In the genomic region with DNA sequence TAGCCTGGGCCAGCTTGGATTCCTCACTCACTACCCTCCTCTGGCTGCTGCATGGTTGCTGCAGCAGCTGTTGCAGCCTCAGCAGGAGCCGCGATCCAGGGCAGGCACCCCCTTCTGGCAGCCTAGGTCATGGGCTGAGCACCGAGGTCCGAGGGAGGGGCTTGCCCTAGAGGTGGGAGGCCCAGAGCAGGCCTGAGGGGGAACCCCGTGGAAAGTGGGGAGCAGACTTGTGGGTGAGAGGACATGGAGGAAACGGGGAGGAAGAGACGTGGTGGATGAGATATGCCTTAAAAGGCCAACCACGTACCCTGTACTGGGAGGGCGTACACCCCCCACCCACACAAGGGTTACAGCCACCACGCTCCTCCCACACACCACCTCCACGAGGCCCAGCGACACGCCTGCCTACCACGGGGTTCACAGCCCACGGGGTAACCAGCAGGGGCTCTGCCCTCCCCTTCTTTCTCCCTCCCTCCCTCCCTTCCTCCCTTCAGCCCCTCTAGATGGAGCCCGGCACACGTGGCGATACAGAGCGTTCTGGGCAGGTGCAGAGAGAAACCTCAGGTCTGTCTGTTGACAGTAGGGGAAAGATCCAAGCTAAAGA, we compare ENCODE assay signal across 8 mouse cellular contexts.
DNase-seq lines count a peak whose midpoint lies in the region; ATAC-seq and TF ChIP-seq lines count a peak whose summit lies in the region.

No protein-coding gene starts in this region.

- H3K4me3 ChIP-seq in kidney, embryonic 14.5 days (ENCODE audit: low read length): no peak overlapping the region
- peak overlapping the region; percentile 39 for H3K4me3 ChIP-seq in hindbrain, embryonic 10.5 days
- no peak overlapping the region for H3K4me3 ChIP-seq in spleen, adult 2 months (ENCODE audit: extremely low read depth, insufficient read depth, insufficient read length)

- 0 out of 2 replicates have a peak overlapping the region, but pooled peaks have one; percentile 8 for H3K4me2 ChIP-seq in kidney, embryonic 14.5 days (replicated peaks; ENCODE audit: low read depth, low read length)

- H3K9me3 ChIP-seq in kidney, embryonic 14.5 days (ENCODE audit: control insufficient read depth, low read length): no peaks in the 10 kb centered on the region
- no peaks in the 10 kb centered on the region for H3K9me3 ChIP-seq in hindbrain, embryonic 10.5 days

- no peaks in the 10 kb centered on the region for H3K27me3 ChIP-seq in kidney, embryonic 14.5 days (ENCODE audit: control insufficient read depth, insufficient read depth, low read length)
- peaks cover 14% of the 10 kb centered on the region for H3K27me3 ChIP-seq in hindbrain, embryonic 10.5 days (ENCODE audit: insufficient read depth, poor library complexity, severe bottlenecking)
- H3K27me3 ChIP-seq in spleen, adult 2 months (ENCODE audit: control insufficient read depth, insufficient read depth, low read length): no peaks in the 10 kb centered on the region

- peak overlapping the region; percentile 37; the same call in 1 of the 2 replicates for H3K9ac ChIP-seq in kidney, embryonic 14.5 days (ENCODE audit: low read depth, low read length)

- 10% methylated on average over 19 of the region's 19 CpGs for WGBS in kidney, embryonic 14.5 days
- WGBS in hindbrain, embryonic 10.5 days: 13% methylated on average over 19 of the region's 19 CpGs
- 7% methylated on average over 19 of the region's 19 CpGs for WGBS in spleen, adult 2 months

- peaks cover 57% of the 10 kb centered on the region for H3K36me3 ChIP-seq in kidney, embryonic 14.5 days (ENCODE audit: control insufficient read depth, insufficient read depth, low read length)
- H3K36me3 ChIP-seq in hindbrain, embryonic 10.5 days: peaks cover 9% of the 10 kb centered on the region; the same call in 1 of the 2 replicates
- peaks cover 8% of the 10 kb centered on the region for H3K36me3 ChIP-seq in spleen, adult 2 months (ENCODE audit: control insufficient read depth, insufficient read depth, low read length)

- no peak for DNase-seq in kidney, adult 9 months
- peak; percentile 68 for DNase-seq in hindbrain, embryonic 10.5 days (ENCODE audit: low spot score)
- peak; percentile 46 for DNase-seq in lung, postnatal 10 days
- DNase-seq in spleen, adult 2 months (ENCODE audit: low read depth in 1 of 2, low spot score in 2 of 2): peak; percentile 48 to 62
- no peak for DNase-seq in adrenal gland, postnatal 25 days
- no peak for DNase-seq in layer of hippocampus, adult 11-12 months (ENCODE audit: low spot score)

- peak overlapping the region; percentile 65; the same call in 1 of the 2 replicates for H3K27ac ChIP-seq in kidney, embryonic 14.5 days (ENCODE audit: low read depth, low read length)
- peak overlapping the region; percentile 78 for H3K27ac ChIP-seq in hindbrain, embryonic 10.5 days
- peak overlapping the region; percentile 83 for H3K27ac ChIP-seq in spleen, adult 2 months (ENCODE audit: insufficient read depth, low read length)

- H3K4me1 ChIP-seq in kidney, embryonic 14.5 days (ENCODE audit: control insufficient read depth, insufficient read depth, low read length): peaks cover 26% of the 10 kb centered on the region
- peaks cover 41% of the 10 kb centered on the region for H3K4me1 ChIP-seq in hindbrain, embryonic 10.5 days (replicated peaks)
- H3K4me1 ChIP-seq in spleen, adult 2 months (ENCODE audit: control insufficient read depth, insufficient read depth, insufficient read length): peaks cover 45% of the 10 kb centered on the region

- ATAC-seq in kidney, embryonic 14.5 days (ENCODE audit: low FRiP score, low TSS enrichment): peak; percentile 53
- peak; percentile 85 for ATAC-seq in common myeloid progenitor, adult 5-6 weeks (replicated peaks; ENCODE audit: low read depth, poor library complexity, severe bottlenecking)

- TF ChIP-seq CTCF in spleen, adult 2 months (IDR thresholded peaks at IDR 0.05; ENCODE audit: extremely low read depth, insufficient read depth, insufficient read length, insufficient replicate concordance): peak; percentile 43; the same call in 1 of the 2 replicates

- TF ChIP-seq POLR2A in spleen, adult 2 months (IDR thresholded peaks at IDR 0.05; ENCODE audit: low read depth, low read length): no peak

Comparison
In these comparisons a context has a peak if more than half of its experiments do, and no peak if none do; other contexts are left out.
1. DNase-seq: peak in hindbrain, embryonic 10.5 days (single experiment), lung, postnatal 10 days (single experiment) and spleen, adult 2 months (2 of 2); none in kidney, adult 9 months (single experiment), adrenal gland, postnatal 25 days (single experiment) and layer of hippocampus, adult 11-12 months (single experiment).
2. Peak in every context shown above with its lines, with median percentiles within 50 percentile points of each other: H3K27ac ChIP-seq.